Mouse (Mus musculus) spleen, adult 2 months (tissue): ENCODE measurements around the gene Olfr461.

Source experiments
- CTCF ChIP-seq: fragments of 200-500 bp; IDR thresholded peaks from 2 replicates; pipeline ENCODE4 v1.5.1; 2011; ENCODE audit warnings: mild to moderate bottlenecking, inconsistent platforms; ENCODE audit not compliant: insufficient read depth, insufficient read length, insufficient replicate concordance; ENCODE audit errors: extremely low read depth
- POLR2A ChIP-seq: fragments of 200-500 bp; IDR thresholded peaks from 2 replicates; pipeline ENCODE4 v1.6.1; 2011; ENCODE audit warnings: low read depth, low read length, inconsistent platforms

DNA sequence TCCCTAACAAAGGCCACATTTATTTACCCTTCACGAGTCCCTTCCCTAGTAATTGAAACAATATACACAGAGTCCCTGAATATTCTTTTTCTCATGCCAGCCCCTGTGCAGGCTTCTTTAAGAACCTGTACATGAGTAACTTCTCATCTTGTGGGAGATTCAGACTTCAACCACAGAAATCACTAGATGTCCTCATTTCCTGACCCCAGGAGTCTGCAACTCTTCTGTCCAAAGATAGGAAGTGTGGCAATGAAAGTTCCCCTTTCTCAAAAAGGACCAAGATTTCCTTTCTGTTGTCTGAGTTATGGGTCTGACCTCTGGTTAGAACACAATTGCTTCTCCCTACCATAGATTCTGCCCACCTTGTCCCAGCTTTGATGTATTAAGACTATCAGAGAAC is 21.5 kb upstream of the Olfr461 start:
- TF ChIP-seq CTCF = no peak
- no peak for TF ChIP-seq POLR2A
